Comparison of ENCODE assay signal across 10 mouse cellular contexts in genomic region chr7:27801137-27801536, GRCm38 (mm10). TPM values are rescaled to one million over a fixed set of nuclear protein-coding genes. Genes with fewer than 3 reads are reported as not detected.
DNase-seq lines count a peak whose midpoint lies in the region; ATAC-seq and TF ChIP-seq lines count a peak whose summit lies in the region.
"Had no signal": no experiment of that assay in that cellular context is flagged by ENCODE, and none has a peak within 500 bp of the region (broad histone marks: within the 10 kb centered on the region; RNA-seq: fewer than 3 reads in every experiment).

No protein-coding gene starts in this region.

- no peak overlapping the region for H3K4me3 ChIP-seq in heart, postnatal 0 days (ENCODE audit: low read depth, low read length)
- H3K4me3 ChIP-seq: heart, embryonic 13.5 days had no signal

- intact Hi-C loops in heart, postnatal 14 days (cut with DNase I) = loop anchor here (5.0 kb wide), 1 partner anchor 109 kb away; no protein-coding TSS in a partner anchor

- no peaks in the 10 kb centered on the region; the same call in 1 of the 2 replicates for H3K4me1 ChIP-seq in heart, postnatal 0 days (ENCODE audit: control insufficient read depth, insufficient read depth)

- no peaks in the 10 kb centered on the region for H3K27me3 ChIP-seq in heart, postnatal 0 days (ENCODE audit: control insufficient read depth, insufficient read depth, low read length)
- H3K27me3 ChIP-seq: heart, embryonic 13.5 days had no signal

- no peak overlapping the region for H3K9ac ChIP-seq in heart, postnatal 0 days (replicated peaks; ENCODE audit: low read depth, low read length)
- H3K9ac ChIP-seq: heart, embryonic 13.5 days had no signal

- no peak overlapping the region for H3K27ac ChIP-seq in heart, postnatal 0 days (ENCODE audit: low read depth)
- H3K27ac ChIP-seq: heart, embryonic 13.5 days had no signal

- WGBS in heart, postnatal 0 days = 47% methylated on average over 2 of the region's 2 CpGs

- peak; percentile 15 for DNase-seq in heart, postnatal 0 days (ENCODE audit: low spot score)
- no peak for DNase-seq in heart, postnatal 14 days
- DNase-seq in lung, postnatal 10 days = peak; percentile 14
- DNase-seq in lung, postnatal 4 days = no peak
- DNase-seq in R1 (ENCODE audit: low read depth, low spot score) = peak; percentile 45
- DNase-seq in retina, postnatal 1 day = peak; percentile 44
- DNase-seq: cerebellum, adult 18-20 months had no signal

- 0 out of 2 replicates have a peak, but pooled peaks cover 4% of the 10 kb centered on the region for H3K9me3 ChIP-seq in heart, postnatal 0 days (replicated peaks; ENCODE audit: control insufficient read depth, low read length)
- H3K9me3 ChIP-seq: heart, embryonic 13.5 days had no signal

- H3K4me2 ChIP-seq in heart, postnatal 0 days (ENCODE audit: low read depth, low read length) = no peak overlapping the region
- H3K4me2 ChIP-seq: heart, embryonic 13.5 days; midbrain, embryonic 11.5 days had no signal

- no peak for TF ChIP-seq EP300 in heart, postnatal 0 days (IDR thresholded peaks at IDR 0.05; ENCODE audit: low read depth)

- H3K36me3 ChIP-seq in heart, postnatal 0 days (replicated peaks; ENCODE audit: control insufficient read depth, insufficient read depth, low read length) = no peaks in the 10 kb centered on the region

- ATAC-seq in heart, postnatal 0 days (ENCODE audit: insufficient read depth, low read depth) = no peak
- no peak for ATAC-seq in activated CD4-positive, CD25-positive, alpha-beta regulatory T cell, adult 4 months

- TF ChIP-seq CTCF in heart, postnatal 0 days (IDR thresholded peaks at IDR 0.05; ENCODE audit: low read depth) = peak; percentile 34

RNA-seq across cellular contexts. Expression of gene Zfp626, which starts 5.9 kb away (rescaled TPM):
- total RNA-seq in heart, postnatal 0 days (2014; rRNA removed; ENCODE audit: low replicate concordance) = 2.6 and 22.2 TPM in 2 replicates
- polyA plus RNA-seq in heart, postnatal 0 days (2015; fragmentation: Nextera tagmentation; extraction: Ambion mirVana) = 0.91 and 1.0 TPM in 2 replicates
- total RNA-seq in heart, postnatal 14 days (2021) = 1 to 10 TPM; 5.0 to 5.4 TPM
- polyA plus RNA-seq in activated CD4-positive, CD25-positive, alpha-beta regulatory T cell, adult 4 months (2017; shearing (Covaris generic)) = 1 to 10 TPM; 5.5 to 7.3 TPM

RNA-seq across cellular contexts. Expression of gene Zfp59, which starts 37.3 kb away (rescaled TPM):
- total RNA-seq in heart, postnatal 0 days (2014; rRNA removed; ENCODE audit: low replicate concordance) = 3.1 and 5.5 TPM in 2 replicates
- polyA plus RNA-seq in heart, postnatal 0 days (2015; fragmentation: Nextera tagmentation; extraction: Ambion mirVana) = 3.5 and 3.6 TPM in 2 replicates
- total RNA-seq in heart, postnatal 14 days (2021) = 1 to 10 TPM; 2.1 to 2.5 TPM
- polyA plus RNA-seq in activated CD4-positive, CD25-positive, alpha-beta regulatory T cell, adult 4 months (2017; shearing (Covaris generic)) = 1 to 10 TPM; 5.2 to 5.6 TPM

RNA-seq across cellular contexts. Expression of gene Zfp607a, which starts 56.2 kb away (rescaled TPM):
- 3.9 and 4.5 TPM in 2 replicates for total RNA-seq in heart, postnatal 0 days (2014; rRNA removed; ENCODE audit: low replicate concordance)
- 2.3 and 2.4 TPM in 2 replicates for polyA plus RNA-seq in heart, postnatal 0 days (2015; fragmentation: Nextera tagmentation; extraction: Ambion mirVana)
- 1 to 10 TPM; 3.3 to 4.0 TPM for total RNA-seq in heart, postnatal 14 days (2021)
- 1 to 10 TPM; 7.0 to 9.5 TPM for polyA plus RNA-seq in activated CD4-positive, CD25-positive, alpha-beta regulatory T cell, adult 4 months (2017; shearing (Covaris generic))

Comparison
In these comparisons a context has a peak if more than half of its experiments do, and no peak if none do; other contexts are left out.
1. DNase-seq: peak in heart, postnatal 0 days (single experiment), lung, postnatal 10 days (single experiment), R1 (single experiment) and retina, postnatal 1 day (single experiment); none in heart, postnatal 14 days (0 of 2) and lung, postnatal 4 days (0 of 2).